Mouse (Mus musculus): ENCODE measurements at regions not wholly inside any gene's neighbourhood (a gene's known extent, or its start where the extent isn't known, plus 50 kb on each side); places are given as distances from the start of the nearest gene placed in this dataset.

DNA sequence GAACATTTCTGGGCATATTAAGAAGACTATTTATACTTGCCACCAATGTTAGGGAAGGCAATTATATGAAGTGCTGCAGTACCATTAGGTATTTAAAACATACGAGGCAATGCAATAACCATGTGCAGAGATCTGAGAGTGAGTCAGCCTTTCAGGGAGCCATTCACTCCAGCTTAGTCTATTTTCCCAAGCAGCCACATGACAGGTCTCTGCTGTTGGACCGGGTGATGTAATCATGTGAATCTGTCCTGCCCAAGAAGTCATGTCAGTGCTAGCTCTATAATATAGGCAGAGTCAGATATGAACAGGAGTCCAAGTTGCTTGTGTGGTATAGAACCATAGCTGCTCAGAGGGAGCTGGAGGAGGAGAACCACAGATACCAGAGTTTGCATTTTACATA is 253.1 kb downstream of the Bcl2 start:
- H3K27ac ChIP-seq (ENCODE audit: low read length) = no peak overlapping the region
- WGBS = 79% methylated on average over 2 of the region's 2 CpGs
- H3K4me3 ChIP-seq (ENCODE audit: low read depth, low read length) = no peak overlapping the region
- no peaks in the 10 kb centered on the region for H3K27me3 ChIP-seq (ENCODE audit: control insufficient read depth, insufficient read depth, low read depth, low read length)
- H3K4me1 ChIP-seq (ENCODE audit: control insufficient read depth, insufficient read depth, low read length) = peaks cover 1% of the 10 kb centered on the region; the same call in 1 of the 2 replicates
- no peaks in the 10 kb centered on the region for H3K36me3 ChIP-seq (ENCODE audit: control insufficient read depth, insufficient read depth, low read length)
- ATAC-seq = no peak
- no peak overlapping the region for H3K9ac ChIP-seq (ENCODE audit: low read depth, low read length)
- no peak overlapping the region for H3K4me2 ChIP-seq (ENCODE audit: low read length)
- no peaks in the 10 kb centered on the region for H3K9me3 ChIP-seq (replicated peaks; ENCODE audit: control insufficient read depth, low read length, poor library complexity, severe bottlenecking)

DNA sequence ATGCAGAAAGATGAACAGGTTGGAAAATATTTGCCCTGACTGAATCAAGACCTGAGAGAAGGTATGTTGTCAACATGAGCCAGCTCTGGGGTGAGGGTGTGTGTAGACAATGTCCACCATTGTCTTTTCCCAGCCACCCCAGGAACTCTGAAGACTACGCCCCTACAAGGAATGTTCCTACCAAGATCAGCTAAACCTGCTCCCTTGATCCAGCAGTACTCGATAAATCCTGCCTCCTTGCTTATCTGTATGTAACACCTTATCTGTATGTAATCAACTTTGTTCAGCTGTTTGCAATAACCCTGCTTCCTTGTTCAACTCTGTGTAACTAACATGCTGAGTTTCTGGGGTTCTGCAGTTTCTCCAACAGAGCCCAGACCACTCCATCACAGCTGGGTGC is 264.3 kb downstream of the Bcl2 start:
- H3K4me2 ChIP-seq (ENCODE audit: low read length) = no peak overlapping the region
- H3K4me3 ChIP-seq (ENCODE audit: low read depth, low read length) = no peak overlapping the region
- ATAC-seq = no peak

More for the DNA sequence above, 264.3 kb downstream of the Bcl2 start:
- Histone ChIP-seq H3K36me3 (ENCODE audit: control insufficient read depth, insufficient read depth, low read length) (no peaks in the 10 kb centered on the region), H3K27ac (ENCODE audit: low read length) (no peak overlapping the region), H3K27me3 (ENCODE audit: control insufficient read depth, insufficient read depth, low read depth, low read length) (no peaks in the 10 kb centered on the region), H3K4me1 (ENCODE audit: control insufficient read depth, insufficient read depth, low read length) (no peaks in the 10 kb centered on the region), H3K9me3 (replicated peaks; ENCODE audit: control insufficient read depth, low read length, poor library complexity, severe bottlenecking) (no peaks in the 10 kb centered on the region), H3K9ac (ENCODE audit: low read depth, low read length) (no peak overlapping the region)
- WGBS = 85% methylated on average over 2 of the region's 2 CpGs
